Mouse (Mus musculus): Measurements from ENCODE around the gene Tbrg1.

GRCm38 (mm10) chr9:37687941-37688303 lies 30.8 kb upstream of the Tbrg1 start:
- TF ChIP-seq POLR2A (IDR thresholded peaks at IDR 0.05; ENCODE audit: insufficient read length, low read depth) = no peak
- TF ChIP-seq TCF12 (IDR thresholded peaks at IDR 0.05; ENCODE audit: insufficient read depth, poor library complexity, severe bottlenecking) = no peak
- no peak for TF ChIP-seq USF1 (IDR thresholded peaks at IDR 0.05; ENCODE audit: low read depth)
- no peak for TF ChIP-seq MAX (IDR thresholded peaks at IDR 0.05; ENCODE audit: low read depth)
- TF ChIP-seq POLR2AphosphoS2 (IDR thresholded peaks at IDR 0.05; ENCODE audit: insufficient read length, low read depth) = no peak
- no peak for TF ChIP-seq MYOD1 (IDR thresholded peaks at IDR 0.05; ENCODE audit: control insufficient read depth in 1 of 3, insufficient read length in 2 of 3, low read depth in 2 of 3)
- no peak for TF ChIP-seq TCF3 (IDR thresholded peaks at IDR 0.05; ENCODE audit: insufficient read length, low read depth)
- no peak for TF ChIP-seq CEBPB (IDR thresholded peaks at IDR 0.05; ENCODE audit: insufficient read depth, poor library complexity, severe bottlenecking)

All from myocyte (in vitro differentiated cells).